Mouse (Mus musculus) brain, adult 2 months (tissue): ENCODE data around the gene Gabbr1.
A peak's percentile ranks its signal among the peaks of the same experiment; 100 is the strongest.

Experiments used
- DNase-seq: peaks from one replicate; pipeline ENCODE4 v3.0.0; 2011; ENCODE audit warnings: low read depth, low spot score

Gene Gabbr1

DNA sequence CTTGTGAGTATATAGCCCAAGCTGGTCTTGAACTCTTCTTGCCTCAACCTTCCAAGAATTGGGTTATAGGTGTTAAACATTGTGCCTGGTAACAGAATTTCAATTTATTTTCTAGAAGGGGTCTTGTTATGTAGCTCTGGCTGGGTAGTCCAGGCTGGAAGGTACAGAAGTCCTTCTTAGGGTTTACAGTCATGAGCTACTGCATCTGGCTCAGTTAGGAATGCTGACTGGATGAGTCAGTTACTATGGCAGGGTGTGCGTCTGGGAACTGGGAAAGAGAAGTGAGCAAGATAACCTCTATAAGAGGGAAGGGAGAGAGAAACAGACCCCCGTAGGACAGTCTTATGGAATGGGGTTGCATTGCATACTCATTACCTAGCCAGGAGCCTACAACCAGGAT, 30.0 kb downstream of the Gabbr1 start:
- no peak for DNase-seq

DNA sequence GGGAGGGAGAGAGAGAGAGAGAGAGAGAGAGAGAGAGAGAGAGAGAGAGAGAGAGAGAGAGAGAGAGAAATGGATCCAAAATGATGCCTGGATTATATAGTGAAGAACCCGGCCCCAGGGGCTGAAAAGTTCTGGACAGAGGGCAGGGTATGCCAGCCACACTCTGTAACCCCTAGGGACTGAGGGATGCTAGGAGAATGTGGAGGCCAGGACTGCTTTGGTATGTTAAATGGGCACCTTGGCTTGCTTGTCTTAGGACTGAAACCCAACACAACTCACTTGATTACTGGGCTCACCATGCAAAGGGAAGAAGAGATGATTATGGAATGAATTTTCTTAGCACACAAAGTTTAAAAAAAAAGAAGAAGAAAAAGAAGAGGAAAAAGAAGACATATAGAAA, 32.4 kb downstream of the Gabbr1 start:
- DNase-seq = no peak

DNA sequence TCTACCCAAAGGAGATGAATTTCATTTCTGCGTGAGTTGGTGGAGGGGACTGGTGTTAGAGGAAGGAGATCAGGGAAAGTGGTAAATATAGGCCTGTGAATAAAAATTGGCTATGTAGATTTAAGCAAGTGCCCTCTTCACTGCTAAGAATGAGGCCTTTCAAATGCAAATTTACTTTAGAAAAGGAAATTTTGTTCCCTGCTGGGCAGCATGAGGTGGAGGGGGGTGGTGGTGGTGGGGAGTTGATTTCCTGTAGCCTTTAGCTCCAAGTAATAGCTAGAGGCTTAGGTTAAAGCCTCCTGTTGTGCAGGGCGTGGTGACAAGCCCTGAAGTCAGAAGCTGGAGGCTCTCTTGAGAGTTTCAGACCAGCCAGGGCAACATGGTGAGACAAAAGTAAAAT, 33.2 kb downstream of the Gabbr1 start:
- DNase-seq = no peak

DNA sequence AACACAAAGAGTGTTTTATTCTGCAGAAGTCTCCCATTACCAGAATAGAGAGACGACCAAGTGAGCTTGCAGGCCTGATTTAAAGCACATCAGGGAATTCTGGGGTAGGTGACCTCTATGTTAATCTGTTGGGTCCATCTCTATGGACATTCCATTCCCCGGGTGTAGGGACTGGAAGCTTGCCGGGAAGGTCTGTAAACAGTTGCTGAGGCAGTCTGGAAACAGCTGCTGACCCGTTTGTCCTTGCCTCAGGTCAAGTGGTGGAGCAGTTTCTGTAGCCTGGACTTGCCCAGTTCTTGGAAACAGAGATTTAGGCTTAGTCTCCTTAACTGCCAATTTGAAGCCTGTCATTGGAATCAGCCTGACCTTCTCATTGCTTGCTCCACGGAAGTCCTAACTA, 34.4 kb downstream of the Gabbr1 start:
- no peak for DNase-seq

DNA sequence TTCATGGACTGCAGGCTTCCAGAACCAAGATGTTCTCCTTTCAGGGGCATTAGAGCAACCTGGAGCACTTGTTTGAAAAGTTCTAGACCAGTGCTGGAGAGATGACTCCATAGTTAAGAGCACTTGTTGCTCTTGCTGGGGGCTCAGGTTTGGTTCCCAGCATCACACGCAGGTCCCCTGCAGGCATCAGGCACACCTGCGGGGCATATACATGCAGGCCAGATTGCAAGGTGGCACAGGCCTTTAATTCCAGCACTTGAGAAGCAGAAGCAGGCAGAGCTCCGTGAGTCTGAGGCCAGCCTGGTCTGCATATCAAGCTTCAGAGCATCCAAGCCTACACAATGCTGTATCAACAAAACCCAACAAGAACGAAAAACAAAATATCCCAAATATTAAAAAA, 35.9 kb downstream of the Gabbr1 start:
- DNase-seq = no peak

DNA sequence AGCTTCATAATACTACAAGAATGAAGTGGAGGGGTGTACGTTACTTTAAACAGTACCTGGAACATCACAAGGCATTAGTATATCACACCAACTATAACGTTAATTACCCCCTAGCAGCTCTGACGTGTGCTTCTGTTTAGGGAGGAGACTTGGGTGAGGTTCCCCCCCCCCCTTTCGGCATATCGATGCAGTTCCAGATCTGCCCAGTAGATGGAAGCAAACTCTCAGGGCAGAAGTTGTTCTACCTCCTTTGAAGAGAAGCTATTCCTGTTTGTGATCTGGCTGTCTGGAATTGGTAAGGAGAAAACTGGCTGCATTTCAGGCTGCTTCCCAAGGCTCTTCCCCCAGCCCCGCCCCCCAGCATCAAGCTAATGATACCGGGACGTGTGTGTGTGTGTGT, 37.6 kb downstream of the Gabbr1 start:
- peak; percentile 91 for DNase-seq

DNA sequence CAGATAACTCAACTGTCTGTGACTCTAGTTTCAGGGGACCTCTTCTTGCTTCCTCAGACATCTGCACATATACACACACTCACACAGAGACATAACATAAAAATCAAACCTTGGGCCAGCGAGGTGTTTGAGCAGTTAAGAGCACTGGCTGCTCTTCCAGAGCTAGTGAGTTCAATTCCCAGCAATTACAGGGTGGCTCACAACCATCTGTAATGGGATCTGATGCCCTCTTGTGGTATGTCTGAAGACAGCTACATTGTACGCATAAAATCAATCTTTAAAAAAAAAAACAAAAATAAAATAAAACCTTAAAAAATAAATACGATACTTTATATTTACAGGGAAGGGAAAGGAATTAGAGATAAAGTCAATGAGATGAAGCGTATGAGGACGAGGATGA, 38.9 kb downstream of the Gabbr1 start:
- DNase-seq = no peak

DNA sequence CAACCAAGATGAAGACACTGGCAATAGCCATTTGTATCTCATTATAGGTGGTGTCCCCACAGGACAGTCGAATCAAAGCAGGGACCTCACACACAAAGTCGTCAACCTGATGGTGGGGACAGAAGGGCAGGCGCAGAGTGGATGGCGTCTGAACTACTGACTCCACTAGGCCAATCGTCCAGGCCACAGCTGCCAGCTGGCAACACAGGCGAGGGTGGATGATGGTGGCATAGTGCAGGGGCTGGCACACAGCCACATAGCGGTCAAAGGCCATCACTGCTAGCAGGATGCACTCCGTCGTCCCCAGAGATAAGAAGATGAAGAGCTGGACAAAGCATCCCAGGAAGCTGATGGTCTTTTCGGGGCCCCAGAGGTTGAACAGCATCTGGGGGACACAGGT, 39.8 kb downstream of the Gabbr1 start:
- DNase-seq = no peak

DNA sequence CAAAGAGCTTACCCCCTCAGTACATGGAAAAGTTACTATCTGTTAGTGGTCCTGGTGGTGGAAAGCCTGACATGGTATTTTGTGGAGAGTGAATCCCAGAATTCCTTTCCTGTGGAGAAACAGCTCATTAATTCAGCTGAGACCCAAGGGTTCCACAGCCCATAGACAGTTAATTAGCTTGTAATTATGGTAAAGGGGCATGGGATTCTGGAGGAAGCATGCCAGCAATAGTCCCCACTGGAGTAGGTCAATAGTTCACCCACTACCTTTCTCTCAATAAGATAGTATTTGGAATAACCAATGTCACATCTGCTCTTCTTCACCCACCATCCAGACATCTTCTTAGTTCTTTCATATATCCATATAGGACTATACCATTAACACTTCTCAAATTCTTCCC, 42.6 kb downstream of the Gabbr1 start, which contains the start of gene Olfr90:
Olfr90 (minus strand) TSS at position 101 of the 400 bp plus-strand sequence.
- DNase-seq = no peak

DNA sequence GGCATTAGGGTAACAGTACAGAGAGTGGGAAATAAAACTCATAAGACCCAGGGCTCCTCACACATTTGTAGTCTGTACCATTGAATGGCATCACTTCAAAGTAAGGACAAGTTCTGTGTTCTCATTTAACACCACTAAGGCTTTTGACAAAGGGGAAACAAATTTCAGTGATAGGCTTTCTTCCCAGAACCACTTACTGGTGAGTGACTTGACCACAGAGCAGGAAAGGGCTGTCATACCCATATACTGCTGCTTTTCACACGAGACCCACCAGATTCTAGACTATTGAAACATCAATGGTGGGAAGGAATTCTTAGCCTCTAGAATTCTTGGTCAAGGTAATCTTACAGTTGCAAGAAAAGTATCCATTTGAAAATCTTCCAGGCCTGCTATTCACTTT, 46.4 kb downstream of the Gabbr1 start:
- no peak for DNase-seq

DNA sequence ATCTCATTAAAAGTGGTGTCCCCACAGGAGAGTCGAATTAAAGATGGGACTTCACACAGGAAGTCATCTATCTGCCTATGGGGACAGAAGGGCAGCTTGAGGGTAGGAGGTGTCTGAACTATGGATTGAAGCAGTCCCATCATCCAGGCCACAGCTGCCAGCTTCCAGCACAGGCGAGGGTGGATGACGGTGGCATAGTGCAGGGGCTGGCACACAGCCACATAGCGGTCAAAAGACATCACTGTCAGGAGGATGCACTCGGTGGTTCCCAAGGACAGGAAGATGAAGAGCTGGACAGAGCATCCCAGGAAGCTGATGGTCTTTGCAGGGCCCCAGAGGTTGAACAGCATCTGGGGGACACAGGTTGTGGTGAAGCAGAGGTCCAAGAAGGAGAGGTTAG, 47.5 kb downstream of the Gabbr1 start:
- DNase-seq = no peak

DNA sequence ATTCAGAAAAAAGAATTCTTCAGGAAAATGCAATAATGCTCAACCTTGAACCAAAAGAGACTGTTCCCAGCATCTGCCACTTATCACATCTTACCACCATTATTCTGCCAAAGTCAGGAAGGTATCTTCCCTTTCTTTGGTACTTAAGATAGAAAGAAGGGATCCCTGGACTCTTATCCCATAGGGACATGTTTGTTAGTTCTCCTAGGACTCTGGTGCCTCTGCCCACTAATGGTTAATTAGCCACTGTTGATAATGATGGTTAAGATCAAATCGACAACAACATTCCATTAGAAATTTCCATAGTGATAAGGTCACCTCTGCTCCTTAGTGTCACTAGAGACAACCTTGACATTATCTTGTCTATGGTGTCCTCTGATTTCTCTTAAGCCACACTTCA, 52.4 kb downstream of the Gabbr1 start, which contains the start of gene Olfr91:
Olfr91 (minus strand) TSS at position 101 of the 400 bp plus-strand sequence.
- DNase-seq = no peak

DNA sequence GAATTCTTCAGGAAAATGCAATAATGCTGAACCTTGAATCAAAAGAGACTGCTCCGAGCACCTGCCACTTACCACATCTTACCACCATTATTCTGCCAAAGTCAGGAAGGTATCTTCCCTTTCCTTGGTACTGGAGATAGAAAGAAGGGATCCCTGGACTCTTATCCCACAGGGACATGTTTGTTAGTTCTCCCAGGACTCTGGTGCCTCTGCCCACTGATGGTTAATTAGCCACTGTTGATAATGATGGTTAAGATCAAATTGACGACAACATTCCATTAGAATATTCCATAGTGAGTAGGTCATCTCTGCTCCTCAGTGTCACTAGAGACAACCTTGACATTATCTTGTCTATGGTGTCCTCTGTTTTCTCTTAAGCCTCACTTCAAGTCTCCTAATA, 74.2 kb downstream of the Gabbr1 start, which contains the start of gene Olfr92:
Olfr92 (minus strand) TSS at position 101 of the 400 bp plus-strand sequence.
- DNase-seq = no peak
